Mouse (Mus musculus) heart, postnatal 0 days (tissue): ENCODE data around the gene Stard13. TPM values are rescaled to one million over a fixed set of nuclear protein-coding genes. Genes with fewer than 3 reads are reported as not detected.
A peak's percentile ranks its signal among the peaks of the same experiment; 100 is the strongest.

ENCODE experiments used
- ATAC-seq: fragments of 200-750 bp; cut with Nextera tagmentation; 2 replicates; pipeline ENCODE4 v1.8.0; 2017; ENCODE audit warnings: low read depth, moderate number of reproducible peaks, moderate library complexity; ENCODE audit not compliant: insufficient read depth
- DNase-seq: peaks from one replicate; pipeline ENCODE4 v3.0.0-alpha.2; 2016; ENCODE audit warnings: low spot score
- H3K27ac ChIP-seq: fragments of 300-500 bp; sonication (generic); 2 replicates; pipeline ENCODE4 v1.5.1; 2014; ENCODE audit warnings: low read depth, mild to moderate bottlenecking
- H3K27me3 ChIP-seq: fragments of 300-500 bp; sonication (generic); 2 replicates; pipeline ENCODE4 v1.6.1; 2014; ENCODE audit warnings: low read length, mixed read lengths; ENCODE audit not compliant: control insufficient read depth, insufficient read depth
- H3K36me3 ChIP-seq: fragments of 300-500 bp; sonication (generic); replicated peaks from 2 replicates; pipeline ENCODE4 v1.6.1; 2014; ENCODE audit warnings: low read length, mixed read lengths; ENCODE audit not compliant: control insufficient read depth, insufficient read depth
- H3K4me1 ChIP-seq: fragments of 300-500 bp; sonication (generic); 2 replicates; pipeline ENCODE4 v1.6.1; 2014; ENCODE audit warnings: antibody characterized with exemption; ENCODE audit not compliant: control insufficient read depth, insufficient read depth
- H3K4me2 ChIP-seq: fragments of 300-500 bp; sonication (generic); 2 replicates; pipeline ENCODE4 v1.6.1; 2014; ENCODE audit warnings: low read depth, mild to moderate bottlenecking, low read length, moderate library complexity
- H3K4me3 ChIP-seq: fragments of 300-500 bp; sonication (generic); 2 replicates; pipeline ENCODE4 v1.5.1; 2014; ENCODE audit warnings: low read depth, low read length
- H3K9ac ChIP-seq: fragments of 300-500 bp; sonication (generic); replicated peaks from 2 replicates; pipeline ENCODE4 v1.6.1; 2014; ENCODE audit warnings: low read depth, low read length, mixed read lengths
- H3K9me3 ChIP-seq: fragments of 300-500 bp; sonication (generic); replicated peaks from 2 replicates; pipeline ENCODE4 v1.6.1; 2016; ENCODE audit warnings: low read length; ENCODE audit not compliant: control insufficient read depth
- CTCF ChIP-seq: IDR thresholded peaks from 2 replicates; pipeline ENCODE4 v1.5.1; 2016; ENCODE audit warnings: antibody characterized with exemption, control low read depth, low read depth
- EP300 ChIP-seq: IDR thresholded peaks from 2 replicates; pipeline ENCODE4 v1.6.1; 2016; ENCODE audit warnings: antibody characterized with exemption, low read depth
- WGBS: fragments of 180-500 bp; shearing (Covaris S2); extraction: QIAGEN DNeasy Blood & Tissue Kit; methylation state at CpG from one replicate; pipeline ENCODE4 v1.1.7; 2014; 5-methylcytosine and 5-hydroxymethylcytosine counted together
- polyA plus RNA-seq: library from polyadenylated mRNA; unstranded; fragments of >200 nt; fragmentation: Nextera tagmentation; extraction: Ambion mirVana; gene quantifications from 2 replicates; pipeline ENCODE4 v1.2.1, GENCODE M21; 2015
- total RNA-seq: library from RNA; depleted of rRNA; stranded (reverse); fragments of >200 nt; gene quantifications from 2 replicates; pipeline ENCODE4 v1.2.3, GENCODE M21; 2014; ENCODE audit warnings: low replicate concordance

Stard13 gene
- total and polyA plus RNA-seq, 2 experiments from 2014 or later, result 3.3 to 10.6 TPM

GRCm38 (mm10) chr5:151080276-151080675 is 153.4 kb downstream of the Stard13 start:
- WGBS, result 83% methylated on average over 4 of the region's 4 CpGs
- no peaks in the 10 kb centered on the region; the same call in 1 of the 2 replicates for H3K36me3 ChIP-seq
- H3K4me1 ChIP-seq, result no peaks in the 10 kb centered on the region
- TF ChIP-seq EP300 (no peak), CTCF (no peak)
- H3K27me3 ChIP-seq, result no peaks in the 10 kb centered on the region
- DNase-seq (no peak), ATAC-seq (no peak)
- H3K9me3 ChIP-seq, result no peaks in the 10 kb centered on the region
- no peak overlapping the region for H3K27ac ChIP-seq
- no peak overlapping the region for H3K4me2 ChIP-seq
- no peak overlapping the region for H3K4me3 ChIP-seq
- H3K9ac ChIP-seq, result no peak overlapping the region

GRCm38 (mm10) chr5:151077953-151078352 is 155.7 kb downstream of the Stard13 start:
- peaks cover 9% of the 10 kb centered on the region for H3K4me1 ChIP-seq
- H3K27ac ChIP-seq, result no peak overlapping the region
- no peak overlapping the region for H3K4me3 ChIP-seq
- no peaks in the 10 kb centered on the region for H3K9me3 ChIP-seq
- WGBS, result 94% methylated on average over 2 of the region's 2 CpGs
- no peak overlapping the region for H3K9ac ChIP-seq
- DNase-seq (no peak), ATAC-seq (no peak)
- H3K4me2 ChIP-seq, result no peak overlapping the region
- no peaks in the 10 kb centered on the region for H3K36me3 ChIP-seq
- no peak for TF ChIP-seq CTCF
- H3K27me3 ChIP-seq, result no peaks in the 10 kb centered on the region

DNA sequence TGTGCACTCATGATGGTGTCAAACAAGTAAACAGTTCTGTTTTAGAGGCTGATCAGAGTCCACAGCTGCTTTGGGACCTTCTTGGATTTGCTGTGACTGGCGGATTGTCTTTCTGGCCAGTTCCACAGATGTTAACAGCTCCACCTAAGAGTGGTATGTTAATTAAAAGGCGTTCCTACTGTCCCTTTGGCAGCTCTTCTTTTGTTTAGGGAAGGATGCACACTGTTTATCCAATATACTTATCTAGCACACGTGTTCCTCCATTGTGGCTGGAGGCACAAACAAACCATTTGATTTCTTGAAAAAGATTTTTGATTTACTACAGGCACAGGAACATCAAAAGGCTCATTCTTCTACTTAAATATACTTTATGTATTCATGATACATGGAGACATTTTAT is 156.7 kb downstream of the Stard13 start:
- 56% methylated on average over 3 of the region's 3 CpGs for WGBS
- ATAC-seq, result no peak

DNA sequence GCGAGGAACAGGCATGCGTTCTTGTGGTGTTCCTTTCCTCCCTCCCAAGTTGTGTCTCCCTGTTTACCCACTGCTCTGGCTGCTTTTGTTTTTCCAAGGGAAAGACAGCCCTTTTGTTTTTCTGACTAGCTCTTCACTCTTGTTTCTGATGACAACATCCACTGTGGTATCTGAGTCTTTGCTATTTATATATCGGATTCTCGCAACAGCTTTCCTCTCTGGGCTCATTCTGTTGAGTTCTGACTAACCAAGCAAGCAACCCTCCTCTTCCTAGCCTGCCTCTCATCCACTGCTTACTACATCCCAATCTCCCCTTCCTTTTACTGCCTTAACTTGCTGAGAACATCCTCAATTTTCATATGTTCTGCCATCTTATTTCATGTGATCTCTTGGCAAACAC is 159.4 kb downstream of the Stard13 start:
- ATAC-seq (no peak), DNase-seq (no peak)
- Histone ChIP-seq H3K36me3 (0 out of 2 replicates have a peak, but pooled peaks cover 2% of the 10 kb centered on the region), H3K4me3 (no peak overlapping the region), H3K9me3 (no peaks in the 10 kb centered on the region), H3K4me1 (peaks cover 9% of the 10 kb centered on the region), H3K9ac (no peak overlapping the region), H3K27me3 (no peaks in the 10 kb centered on the region), H3K27ac (peak overlapping the region; percentile 35; the same call in 1 of the 2 replicates), H3K4me2 (no peak overlapping the region)
- no peak for TF ChIP-seq CTCF
- TF ChIP-seq EP300, result no peak
- WGBS, result 34% methylated on average over 4 of the region's 4 CpGs

More for the DNA sequence above, 156.7 kb downstream of the Stard13 start:
- Histone ChIP-seq H3K27me3 (no peaks in the 10 kb centered on the region), H3K4me2 (no peak overlapping the region), H3K27ac (no peak overlapping the region), H3K4me1 (peaks cover 9% of the 10 kb centered on the region), H3K9me3 (no peaks in the 10 kb centered on the region), H3K9ac (no peak overlapping the region), H3K36me3 (0 out of 2 replicates have a peak, but pooled peaks cover 2% of the 10 kb centered on the region), H3K4me3 (no peak overlapping the region)
- no peak for TF ChIP-seq CTCF
- TF ChIP-seq EP300, result no peak
- no peak for DNase-seq

GRCm38 (mm10) chr5:151071430-151071829 is 162.2 kb downstream of the Stard13 start:
- H3K4me2 ChIP-seq, result no peak overlapping the region

GRCm38 (mm10) chr5:151070896-151071295 is 162.7 kb downstream of the Stard13 start:
- TF ChIP-seq EP300 (no peak), CTCF (no peak)
- Histone ChIP-seq H3K4me2 (no peak overlapping the region), H3K4me3 (no peak overlapping the region), H3K27me3 (no peaks in the 10 kb centered on the region), H3K4me1 (peaks cover 9% of the 10 kb centered on the region), H3K9me3 (no peaks in the 10 kb centered on the region), H3K27ac (no peak overlapping the region), H3K36me3 (0 out of 2 replicates have a peak, but pooled peaks cover 2% of the 10 kb centered on the region), H3K9ac (no peak overlapping the region)
- ATAC-seq (no peak), DNase-seq (no peak)
- 72% methylated on average over 6 of the region's 6 CpGs for WGBS

More at GRCm38 (mm10) chr5:151071430-151071829, 162.2 kb downstream of the Stard13 start:
- Histone ChIP-seq H3K27me3 (no peaks in the 10 kb centered on the region), H3K9ac (no peak overlapping the region), H3K4me1 (peaks cover 9% of the 10 kb centered on the region), H3K27ac (no peak overlapping the region), H3K9me3 (no peaks in the 10 kb centered on the region), H3K4me3 (no peak overlapping the region), H3K36me3 (0 out of 2 replicates have a peak, but pooled peaks cover 2% of the 10 kb centered on the region)
- DNase-seq, result no peak
- TF ChIP-seq CTCF (no peak), EP300 (no peak)
- no peak for ATAC-seq
- WGBS, result 51% methylated on average over 6 of the region's 6 CpGs
